Mouse (Mus musculus) yolk sac, embryonic 10.5 days (tissue): Measurements from ENCODE around the gene Plekha8.
A peak's percentile ranks its signal among the peaks of the same experiment; 100 is the strongest.

Source experiments
- DNase-seq: peaks from one replicate; pipeline ENCODE4 v3.0.0-alpha.2; 2017; ENCODE audit warnings: low spot score

The Plekha8 gene

DNA sequence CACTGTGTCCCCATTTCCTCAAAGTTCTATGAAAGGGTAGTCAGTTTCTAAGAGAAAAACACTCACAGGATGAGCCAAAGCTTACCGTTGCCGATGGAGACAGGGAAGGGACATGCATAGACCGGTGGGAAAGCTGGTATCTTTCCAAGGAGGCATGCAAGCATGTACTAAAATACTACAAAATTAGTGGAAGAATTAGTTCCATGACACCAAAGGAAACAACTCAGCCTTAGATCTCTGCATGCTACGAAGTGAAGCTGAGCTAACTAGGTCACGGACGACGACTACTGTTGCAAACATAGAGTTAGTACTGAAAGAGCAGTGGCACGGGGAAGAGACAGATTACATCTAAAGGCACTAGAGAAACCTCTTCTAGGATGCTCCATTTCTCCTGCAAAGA is 8.0 kb upstream of the Plekha8 start:
- no peak for DNase-seq

DNA sequence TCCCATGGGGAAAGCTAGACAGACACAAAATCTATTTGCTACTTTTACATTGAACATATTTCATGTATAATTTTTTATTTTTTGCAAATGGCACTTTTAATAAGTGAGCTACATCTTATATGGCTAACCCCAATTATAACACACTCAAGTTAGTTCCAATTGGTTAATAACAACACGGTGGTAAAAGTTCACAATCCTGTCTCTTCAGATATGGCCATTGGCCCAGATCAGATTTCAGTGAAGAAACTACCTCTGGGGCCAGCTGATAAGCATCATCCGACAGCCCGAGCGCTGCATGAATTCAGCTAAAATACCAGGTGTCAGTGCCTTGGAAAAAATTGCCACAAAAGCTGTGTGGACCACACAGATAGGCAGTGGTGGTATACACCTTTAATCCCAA is 7.2 kb upstream of the Plekha8 start:
- DNase-seq, result no peak

- no peak for DNase-seq
These were observed 6.7 kb upstream of the Plekha8 start for GRCm38 (mm10) chr6:54588212-54588611.

GRCm38 (mm10) chr6:54590691-54591090 is 4.2 kb upstream of the Plekha8 start:
- no peak for DNase-seq

GRCm38 (mm10) chr6:54591778-54592177 is 3.1 kb upstream of the Plekha8 start:
- no peak for DNase-seq

DNA sequence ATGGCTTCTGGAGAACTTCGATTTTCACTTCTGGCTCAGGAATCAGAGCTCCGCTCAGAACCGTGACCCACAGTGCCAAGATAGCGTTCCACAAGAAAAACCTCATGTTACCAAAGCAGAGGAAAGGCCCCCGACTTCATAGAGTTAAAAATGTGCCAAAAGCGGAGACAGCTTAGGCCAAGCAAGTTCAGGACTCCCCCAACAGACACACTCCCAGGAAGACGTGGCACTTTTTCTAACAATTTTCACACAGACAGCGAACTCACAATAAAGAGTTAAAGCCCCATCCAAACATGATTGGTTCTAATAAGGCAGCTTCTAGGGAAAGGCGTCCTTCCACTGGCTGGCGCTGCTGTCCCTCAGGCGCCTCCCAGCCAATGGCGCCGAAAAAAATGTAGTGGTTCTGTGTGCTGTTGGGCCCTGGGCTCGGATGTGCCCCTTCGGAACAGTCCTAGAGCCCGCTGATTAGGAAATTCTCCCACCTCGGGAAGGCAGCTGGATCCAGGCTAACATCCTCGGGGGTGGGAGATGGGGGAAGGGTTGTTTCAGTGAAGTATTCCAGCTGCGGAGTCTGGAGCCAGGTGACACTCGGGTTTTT is 1.9 kb upstream of the Plekha8 start:
- DNase-seq, result peak; percentile 91

DNA sequence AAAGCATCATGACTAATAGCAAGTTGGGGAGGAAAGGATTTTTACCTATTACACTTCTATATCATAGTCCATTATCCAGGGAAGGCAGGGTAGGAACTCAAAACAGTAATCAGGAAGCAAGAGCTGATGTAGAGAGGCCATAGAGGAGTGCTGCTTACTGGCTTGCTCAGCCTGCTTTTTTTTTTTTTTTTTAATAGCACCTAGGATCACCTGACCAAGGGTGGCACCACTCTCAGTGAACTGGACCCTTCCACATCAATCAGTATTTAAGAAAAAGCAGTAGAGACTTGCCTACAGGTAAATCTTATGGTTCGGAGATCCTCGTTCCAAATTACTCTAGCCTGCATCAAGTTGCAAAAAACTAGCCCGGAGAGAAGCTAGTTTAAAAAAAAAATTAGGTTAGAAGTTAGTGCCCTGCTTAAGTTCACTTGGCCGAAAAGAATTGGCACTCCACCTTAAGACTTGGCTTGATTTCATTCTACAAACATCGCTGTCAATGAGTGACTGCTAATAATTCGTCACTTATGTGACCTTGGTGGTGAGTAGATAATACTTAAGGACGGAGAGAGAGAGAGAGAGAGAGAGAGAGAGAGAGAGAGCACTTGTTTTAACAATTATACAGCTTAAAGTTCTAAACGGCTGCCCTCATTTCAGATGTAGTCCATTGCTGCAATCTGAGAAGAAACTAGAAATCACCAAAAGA is 994 bp upstream of the Plekha8 start:
- DNase-seq, result no peak

- no peak for DNase-seq
These were observed 493 bp downstream of the Plekha8 start for GRCm38 (mm10) chr6:54595330-54595878.

DNA sequence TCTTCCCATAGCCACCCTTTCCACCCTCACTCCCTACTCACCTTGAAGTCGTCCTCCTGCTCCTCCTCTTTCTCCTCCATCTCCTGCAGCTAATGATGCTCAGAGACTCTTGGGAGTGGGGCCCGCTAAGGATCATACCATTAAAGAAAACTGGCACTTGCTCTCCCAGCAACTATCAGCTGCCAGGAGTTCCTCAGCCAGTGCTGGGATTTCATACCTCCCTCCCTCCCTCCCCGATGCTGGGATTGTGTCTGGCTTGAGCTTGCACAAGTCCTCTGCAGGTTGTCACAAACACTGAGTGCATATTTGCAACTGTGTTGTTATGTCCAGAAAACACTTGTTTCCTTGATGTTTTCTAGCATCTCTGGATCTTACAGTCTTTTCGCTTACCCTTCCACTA is 2.3 kb downstream of the Plekha8 start, which contains the start of gene Fkbp14:
Fkbp14 (minus strand) TSS at position 101 of the 400 bp plus-strand sequence.
- no peak for DNase-seq

- no peak for DNase-seq
These were observed 2.8 kb downstream of the Plekha8 start for GRCm38 (mm10) chr6:54597711-54598110.

- DNase-seq, result no peak
These were observed 5.9 kb downstream of the Plekha8 start for GRCm38 (mm10) chr6:54600681-54601347.

DNA sequence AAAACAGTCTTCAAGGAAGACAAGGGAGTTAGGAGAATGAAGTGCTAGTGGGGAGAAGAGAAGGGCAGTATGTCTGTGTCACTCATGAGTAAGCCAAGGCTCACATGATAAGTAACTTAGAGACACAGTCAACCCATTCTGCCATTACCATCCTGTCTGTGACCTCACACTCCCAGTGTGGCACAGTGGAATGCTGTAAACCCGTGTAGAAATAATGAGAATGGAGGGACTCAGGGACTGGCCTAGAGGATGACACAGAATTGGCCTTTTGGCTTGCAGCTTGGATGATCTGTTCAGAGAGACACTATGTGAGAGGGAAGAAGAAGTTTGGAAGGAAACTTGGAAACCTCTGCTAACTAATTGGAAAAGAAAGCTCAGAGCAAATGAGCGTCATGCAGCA is 8.0 kb downstream of the Plekha8 start:
- DNase-seq, result no peak

DNA sequence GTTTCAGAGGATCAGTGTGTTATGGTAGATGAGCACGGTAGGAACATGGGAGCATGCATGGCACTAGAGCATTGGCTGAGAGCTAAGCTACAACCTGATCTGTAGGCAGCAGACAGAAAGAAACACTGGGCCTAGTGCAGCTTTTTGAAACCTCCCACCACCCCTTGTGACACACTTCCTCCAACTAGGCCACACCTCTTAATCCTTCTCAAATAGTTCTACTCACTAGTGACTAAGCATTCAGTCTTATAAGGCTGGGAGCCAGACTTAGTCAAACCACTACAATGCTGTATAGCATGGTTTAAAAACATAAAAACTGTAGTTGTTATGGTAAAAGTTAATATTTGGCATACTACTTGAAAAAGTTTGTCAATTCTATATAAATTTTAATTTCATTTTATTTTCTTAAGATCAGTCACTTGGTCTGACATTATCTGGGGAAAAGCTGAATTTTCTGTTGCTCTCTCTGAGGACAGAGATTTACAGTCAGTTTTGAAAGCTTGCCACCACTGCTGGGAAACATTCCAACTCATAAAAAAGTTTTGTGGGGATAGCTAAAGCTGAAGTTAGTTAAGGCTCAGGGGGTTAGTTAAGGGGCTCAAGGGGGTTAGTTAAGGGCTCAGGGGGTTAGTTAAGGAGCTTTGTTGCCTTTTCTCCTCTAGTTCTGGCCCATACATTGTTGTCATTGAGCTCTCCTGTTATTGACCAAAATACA is 9.2 kb downstream of the Plekha8 start:
- DNase-seq, result no peak

GRCm38 (mm10) chr6:54606241-54606640 is 11.3 kb downstream of the Plekha8 start:
- no peak for DNase-seq

- no peak for DNase-seq
These were observed 22.5 kb downstream of the Plekha8 start for GRCm38 (mm10) chr6:54617363-54617762.

DNA sequence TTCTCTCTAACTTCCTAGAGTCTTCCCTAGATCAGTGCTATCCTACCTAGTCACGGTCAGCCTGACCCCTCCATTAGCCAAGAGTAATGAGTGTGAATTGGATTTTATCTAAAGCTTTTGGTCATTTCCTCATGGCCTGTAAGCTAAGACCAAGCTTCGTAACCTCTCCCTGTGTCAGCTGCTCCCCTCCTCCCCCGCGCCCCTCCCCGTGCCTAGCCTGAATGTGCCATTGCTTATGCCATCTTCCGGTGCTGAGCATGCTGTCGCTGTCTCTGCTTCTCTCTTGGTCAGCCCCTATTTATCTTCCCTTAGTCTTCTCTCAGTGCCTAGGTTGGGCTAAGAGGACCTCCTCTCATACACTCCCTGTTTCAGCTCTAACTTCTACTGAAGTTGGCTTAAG is 24.6 kb downstream of the Plekha8 start:
- DNase-seq, result no peak

DNA sequence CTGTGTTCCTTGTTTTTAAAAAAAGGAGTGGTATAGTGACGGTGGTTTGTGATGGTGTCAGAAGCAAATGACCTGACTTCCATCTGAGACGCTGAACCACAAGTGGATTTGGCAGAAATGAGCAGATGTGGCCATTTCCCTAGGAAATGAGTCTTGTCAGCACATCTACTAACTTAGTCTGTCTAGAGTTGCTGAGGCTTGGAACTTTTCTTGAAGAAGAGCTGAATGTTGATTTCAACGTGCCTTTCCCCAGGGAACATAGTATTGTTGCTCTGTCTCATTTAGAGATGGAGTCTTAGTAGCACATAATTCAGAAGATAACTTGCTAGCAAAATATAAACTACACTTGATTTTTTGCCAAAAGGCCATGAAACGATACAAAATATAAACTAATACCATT is 25.4 kb downstream of the Plekha8 start:
- no peak for DNase-seq

- no peak for DNase-seq
These were observed 33.5 kb downstream of the Plekha8 start for GRCm38 (mm10) chr6:54628381-54628780.

DNA sequence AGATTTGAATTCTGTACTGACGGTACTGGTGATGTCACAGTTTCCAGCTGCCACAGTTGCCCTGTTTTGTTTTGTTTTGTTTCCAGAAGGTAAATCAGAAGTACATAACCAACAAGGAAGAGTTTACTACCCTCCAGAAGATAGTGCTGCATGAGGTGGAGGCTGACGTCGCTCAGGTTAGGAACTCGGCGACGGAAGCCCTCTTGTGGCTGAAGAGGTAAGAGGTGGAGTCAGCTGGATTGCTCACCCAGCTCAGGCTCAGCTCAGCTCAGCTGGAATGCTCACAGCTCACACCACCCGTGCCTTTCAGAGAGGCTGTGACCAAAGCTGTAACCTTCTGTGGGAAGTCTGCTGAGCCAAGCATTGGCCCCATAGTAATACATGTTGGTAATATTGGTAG is 34.8 kb downstream of the Plekha8 start:
- DNase-seq, result peak; percentile 16

DNA sequence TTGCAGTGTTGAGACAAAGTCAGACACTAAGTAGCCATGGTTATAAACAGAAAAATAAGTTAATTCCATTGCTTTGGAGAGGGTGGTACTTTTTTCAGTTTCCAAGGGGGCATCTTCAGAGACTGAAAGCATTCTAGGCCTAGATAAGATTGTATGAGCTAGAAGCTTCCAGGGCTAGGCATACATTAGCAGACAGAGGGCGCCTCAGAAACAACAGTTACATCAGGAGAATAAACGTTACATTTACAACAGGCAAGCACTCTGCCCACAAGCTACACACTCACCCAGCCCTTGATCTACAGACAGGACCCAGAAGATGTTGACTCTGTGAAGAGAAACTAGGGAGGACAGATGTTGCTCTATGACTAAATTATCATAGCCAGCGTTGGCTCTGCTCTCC is 36.6 kb downstream of the Plekha8 start:
- no peak for DNase-seq

GRCm38 (mm10) chr6:54639877-54640276 is 45.0 kb downstream of the Plekha8 start:
- no peak for DNase-seq

GRCm38 (mm10) chr6:54641953-54642352 is 47.0 kb downstream of the Plekha8 start:
- no peak for DNase-seq
